Mouse (Mus musculus): ENCODE results near the gene Eaf1.

- TF ChIP-seq CTCF (IDR thresholded peaks at IDR 0.05; ENCODE audit: low read depth) = no peak
- no peak for TF ChIP-seq EP300 (IDR thresholded peaks at IDR 0.05; ENCODE audit: low read depth)
These were observed 21.7 kb downstream of the Eaf1 start for GRCm38 (mm10) chr14:31515895-31516294.

All from liver, postnatal 0 days (tissue).